Mouse (Mus musculus): ENCODE data around the gene Gm17387. TPM values are rescaled to one million over a fixed set of nuclear protein-coding genes. Genes with fewer than 3 reads are reported as not detected.
A peak's percentile ranks its signal among the peaks of the same experiment; 100 is the strongest.

The Gm17387 gene
- polyA plus RNA-seq, 1 experiment from 2014 or later, result not detected

DNA sequence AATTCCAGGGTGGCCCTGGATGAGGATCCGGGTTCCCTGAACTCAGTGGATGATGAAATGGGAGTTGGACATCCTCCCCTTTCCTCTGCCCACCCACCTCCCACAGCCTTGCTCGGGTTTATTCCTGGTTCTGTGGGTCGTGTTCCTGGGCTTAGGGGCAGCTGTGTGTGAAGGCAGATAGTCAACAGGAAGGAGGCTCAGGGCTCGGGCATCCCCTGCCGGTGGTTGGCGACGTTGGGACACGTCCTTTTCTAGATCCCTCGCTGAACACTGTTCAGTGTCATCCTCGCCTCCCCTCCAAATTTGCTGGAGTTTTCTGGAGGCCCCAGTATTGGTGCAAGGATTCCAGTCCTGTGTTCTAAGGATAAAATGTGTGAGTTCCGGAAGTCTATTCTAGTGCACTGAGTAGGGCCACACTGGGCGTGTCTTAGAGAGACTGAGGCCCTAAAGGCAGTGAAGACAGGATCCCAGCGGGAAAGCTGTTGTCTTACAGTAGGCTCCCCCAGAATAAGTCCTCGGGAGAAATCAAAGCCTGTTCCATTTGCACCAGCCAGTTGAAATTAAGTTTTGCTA is 37.7 kb upstream of the Gm17387 start:
- ATAC-seq (ENCODE audit: insufficient read depth) (no peak), DNase-seq (no peak)
- WGBS, result 78% methylated on average over 14 of the region's 14 CpGs
- no peak for TF ChIP-seq CTCF (IDR thresholded peaks at IDR 0.05; ENCODE audit: low read depth)
- no peak overlapping the region for H3K4me2 ChIP-seq
- H3K4me1 ChIP-seq (ENCODE audit: insufficient read depth), result no peaks in the 10 kb centered on the region
- H3K27ac ChIP-seq (ENCODE audit: low read depth), result no peak overlapping the region
- no peaks in the 10 kb centered on the region for H3K27me3 ChIP-seq (ENCODE audit: insufficient read depth, low read length)
- H3K9ac ChIP-seq, result no peak overlapping the region
- no peaks in the 10 kb centered on the region for H3K9me3 ChIP-seq (ENCODE audit: low read depth, low read length)
- H3K36me3 ChIP-seq (ENCODE audit: insufficient read depth), result no peaks in the 10 kb centered on the region
- no peak overlapping the region for H3K4me3 ChIP-seq (ENCODE audit: low read depth, low read length)

- WGBS, result 37% methylated on average over 1 of the region's 1 CpGs
- Histone ChIP-seq H3K36me3 (ENCODE audit: insufficient read depth) (no peaks in the 10 kb centered on the region), H3K4me1 (ENCODE audit: insufficient read depth) (no peaks in the 10 kb centered on the region), H3K9ac (no peak overlapping the region), H3K27me3 (ENCODE audit: insufficient read depth, low read length) (no peaks in the 10 kb centered on the region), H3K27ac (ENCODE audit: low read depth) (no peak overlapping the region), H3K4me3 (ENCODE audit: low read depth, low read length) (no peak overlapping the region), H3K4me2 (no peak overlapping the region), H3K9me3 (ENCODE audit: low read depth, low read length) (no peaks in the 10 kb centered on the region)
- DNase-seq (no peak), ATAC-seq (ENCODE audit: insufficient read depth) (no peak)
- no peak for TF ChIP-seq CTCF (IDR thresholded peaks at IDR 0.05; ENCODE audit: low read depth)
Observed at GRCm38 (mm10) chr7:140997817-140998216, 31.1 kb upstream of the Gm17387 start.

DNA sequence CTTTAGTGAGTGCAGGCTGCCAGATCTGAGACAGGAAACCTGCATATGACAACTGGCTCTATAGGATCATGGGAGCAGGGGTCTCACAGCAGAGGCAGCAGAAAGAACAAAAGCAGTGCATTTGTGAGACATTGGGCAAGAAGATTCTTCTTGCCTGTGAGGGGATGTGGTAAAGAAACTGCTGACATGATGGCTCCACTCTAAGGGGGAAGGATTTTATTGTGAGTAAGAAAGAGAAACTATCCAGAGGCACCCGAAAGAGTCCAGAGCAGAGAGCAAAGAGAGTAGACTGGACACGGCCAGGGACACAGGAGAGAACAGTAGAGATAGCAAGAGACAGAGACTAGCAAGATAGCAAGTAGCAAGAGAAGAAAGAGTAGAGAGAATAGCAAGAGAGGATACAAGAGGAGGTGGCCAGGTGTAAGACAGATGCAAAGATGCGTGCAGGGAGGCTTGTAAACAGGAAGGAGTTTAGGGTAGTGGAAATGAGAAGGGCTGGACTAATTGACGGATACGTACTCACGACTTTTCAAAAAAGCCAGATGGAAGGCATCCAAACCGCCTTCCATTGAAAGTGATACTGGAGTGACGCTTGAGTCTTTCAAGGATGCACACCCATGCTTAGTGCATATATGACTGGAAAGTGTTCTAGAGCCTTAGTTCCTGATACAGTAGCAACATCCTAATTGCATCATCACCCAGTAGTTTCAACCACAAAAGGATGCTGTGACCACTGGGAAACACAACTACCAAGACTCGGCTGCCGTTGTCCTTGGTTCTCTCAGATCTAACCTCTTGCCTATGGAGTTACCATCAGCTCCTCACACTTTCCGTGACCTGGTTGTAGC is 29.9 kb upstream of the Gm17387 start:
- Histone ChIP-seq H3K9me3 (ENCODE audit: low read depth, low read length) (no peaks in the 10 kb centered on the region), H3K4me2 (no peak overlapping the region), H3K4me1 (ENCODE audit: insufficient read depth) (no peaks in the 10 kb centered on the region), H3K27me3 (ENCODE audit: insufficient read depth, low read length) (no peaks in the 10 kb centered on the region), H3K4me3 (ENCODE audit: low read depth, low read length) (no peak overlapping the region), H3K36me3 (ENCODE audit: insufficient read depth) (no peaks in the 10 kb centered on the region), H3K27ac (ENCODE audit: low read depth) (no peak overlapping the region), H3K9ac (no peak overlapping the region)
- TF ChIP-seq CTCF (IDR thresholded peaks at IDR 0.05; ENCODE audit: low read depth), result no peak
- no peak for ATAC-seq (ENCODE audit: insufficient read depth)
- DNase-seq, result peak; percentile 53
- 72% methylated on average over 11 of the region's 11 CpGs for WGBS

DNA sequence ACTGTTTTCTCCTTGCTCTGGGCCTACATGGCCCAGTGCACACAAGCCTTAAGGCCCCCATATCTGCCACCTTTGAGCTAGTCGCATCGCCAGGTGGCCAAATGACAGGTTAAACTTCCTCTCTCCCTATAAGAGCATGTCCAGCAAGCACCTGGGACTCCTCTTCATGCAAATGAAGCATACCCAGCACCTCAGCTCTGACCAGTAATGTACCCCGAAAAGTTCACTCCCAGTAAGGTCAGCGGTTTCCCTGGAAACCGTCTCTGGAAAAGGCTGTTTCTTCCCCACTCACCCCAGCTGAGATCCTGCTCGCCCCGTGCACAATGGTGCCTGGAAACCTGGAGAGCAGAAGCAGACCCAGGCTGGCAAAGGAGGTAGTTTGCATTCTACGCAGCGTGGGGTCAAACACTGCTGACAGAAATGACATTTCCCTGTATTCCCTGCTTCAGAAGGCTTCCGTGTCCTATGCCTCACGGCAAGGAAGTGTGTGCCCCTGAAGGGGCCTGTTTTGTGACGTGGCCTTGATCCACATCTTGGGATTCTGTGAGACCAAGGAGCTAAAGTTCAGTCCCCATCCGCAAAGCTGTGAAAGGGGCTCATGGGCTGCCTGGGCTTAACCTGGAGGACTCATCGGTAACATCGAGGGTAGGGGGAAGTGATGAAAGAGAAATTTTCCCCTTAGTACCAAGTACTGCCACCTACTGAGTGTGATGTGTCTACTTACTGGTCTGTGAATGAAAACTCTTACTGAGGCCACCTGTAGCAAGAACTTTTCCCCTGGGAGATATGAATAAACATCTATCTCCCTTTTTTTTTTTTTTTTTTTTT is 27.8 kb upstream of the Gm17387 start:
- no peaks in the 10 kb centered on the region for H3K9me3 ChIP-seq (ENCODE audit: low read depth, low read length)
- H3K9ac ChIP-seq, result no peak overlapping the region
- H3K27ac ChIP-seq (ENCODE audit: low read depth), result no peak overlapping the region
- no peak for TF ChIP-seq CTCF (IDR thresholded peaks at IDR 0.05; ENCODE audit: low read depth)
- H3K4me3 ChIP-seq (ENCODE audit: low read depth, low read length), result no peak overlapping the region
- DNase-seq (no peak), ATAC-seq (ENCODE audit: insufficient read depth) (no peak)
- H3K36me3 ChIP-seq (ENCODE audit: insufficient read depth), result no peaks in the 10 kb centered on the region
- no peaks in the 10 kb centered on the region for H3K4me1 ChIP-seq (ENCODE audit: insufficient read depth)
- 73% methylated on average over 15 of the region's 15 CpGs for WGBS
- no peaks in the 10 kb centered on the region for H3K27me3 ChIP-seq (ENCODE audit: insufficient read depth, low read length)
- no peak overlapping the region for H3K4me2 ChIP-seq

DNA sequence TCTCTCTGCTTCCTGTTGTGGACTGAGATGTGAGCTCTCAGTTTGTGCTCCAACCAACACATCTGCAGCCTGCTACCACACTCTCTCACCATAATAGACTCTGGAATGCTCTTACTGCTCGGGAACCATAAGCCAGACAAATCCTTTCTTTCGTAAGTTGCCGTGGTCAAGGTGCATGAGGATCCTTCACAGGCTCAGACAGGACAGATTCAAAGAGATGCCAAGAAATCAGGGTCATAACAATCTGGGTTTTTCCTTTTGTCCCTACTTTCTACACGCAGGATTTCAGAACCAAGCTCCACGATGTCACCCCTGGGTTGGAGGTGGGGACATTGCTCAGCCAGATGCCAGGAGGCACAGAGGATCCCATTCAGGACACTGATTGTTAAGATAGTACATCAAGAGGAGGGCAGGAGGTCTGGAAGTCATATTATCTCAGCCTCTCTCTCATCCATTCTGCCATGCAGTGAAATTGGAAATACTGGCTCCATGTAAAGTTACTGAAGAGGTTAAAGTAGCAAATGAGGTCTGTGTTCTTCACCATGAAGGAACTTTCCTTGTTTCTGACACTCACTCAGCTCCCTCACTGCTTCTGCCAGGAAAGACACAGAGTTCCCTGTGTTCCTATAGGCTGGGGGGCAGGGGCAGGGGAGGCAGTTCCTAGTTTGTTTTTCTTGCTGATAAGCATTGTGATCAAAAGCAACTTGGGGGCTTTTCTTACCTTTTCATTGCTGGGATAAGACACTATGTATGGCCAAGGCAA is 25.5 kb upstream of the Gm17387 start:
- no peaks in the 10 kb centered on the region for H3K36me3 ChIP-seq (ENCODE audit: insufficient read depth)
- no peak for ATAC-seq (ENCODE audit: insufficient read depth)
- no peak overlapping the region for H3K4me2 ChIP-seq
- TF ChIP-seq CTCF (IDR thresholded peaks at IDR 0.05; ENCODE audit: low read depth), result no peak
- H3K9me3 ChIP-seq (ENCODE audit: low read depth, low read length), result no peaks in the 10 kb centered on the region
- H3K4me3 ChIP-seq (ENCODE audit: low read depth, low read length), result no peak overlapping the region
- no peak overlapping the region for H3K9ac ChIP-seq
- 67% methylated on average over 5 of the region's 5 CpGs for WGBS
- no peaks in the 10 kb centered on the region for H3K27me3 ChIP-seq (ENCODE audit: insufficient read depth, low read length)
- H3K4me1 ChIP-seq (ENCODE audit: insufficient read depth), result no peaks in the 10 kb centered on the region
- DNase-seq, result no peak
- no peak overlapping the region for H3K27ac ChIP-seq (ENCODE audit: low read depth)

DNA sequence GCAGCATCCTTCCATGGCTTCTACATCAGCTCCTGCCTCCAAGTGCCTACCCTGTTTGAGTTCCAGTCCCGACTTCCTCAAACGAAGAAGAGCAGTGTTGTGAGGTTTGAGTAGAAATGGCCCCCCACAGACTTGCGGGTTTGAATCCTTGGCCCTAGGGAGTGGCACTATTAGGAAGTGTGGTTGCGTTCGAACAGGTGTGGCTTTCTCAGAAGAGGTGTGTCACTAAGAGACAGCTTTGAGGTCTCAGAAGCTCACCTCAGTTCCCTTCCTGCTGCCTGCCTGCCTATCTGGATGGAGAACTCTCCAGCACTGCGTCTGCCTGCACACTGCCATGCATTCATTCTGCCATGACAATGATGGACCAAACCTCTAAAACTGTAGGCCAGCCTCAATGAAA is 22.5 kb upstream of the Gm17387 start:
- ATAC-seq (ENCODE audit: insufficient read depth) (no peak), DNase-seq (no peak)
- H3K27ac ChIP-seq (ENCODE audit: low read depth), result no peak overlapping the region
- TF ChIP-seq CTCF (IDR thresholded peaks at IDR 0.05; ENCODE audit: low read depth), result no peak
- no peak overlapping the region for H3K4me3 ChIP-seq (ENCODE audit: low read depth, low read length)
- no peak overlapping the region for H3K4me2 ChIP-seq
- no peak overlapping the region for H3K9ac ChIP-seq
- no peaks in the 10 kb centered on the region for H3K27me3 ChIP-seq (ENCODE audit: insufficient read depth, low read length)
- H3K9me3 ChIP-seq (ENCODE audit: low read depth, low read length), result no peaks in the 10 kb centered on the region
- H3K4me1 ChIP-seq (ENCODE audit: insufficient read depth), result peaks cover 11% of the 10 kb centered on the region; the same call in 1 of the 2 replicates
- 90% methylated on average over 6 of the region's 6 CpGs for WGBS
- H3K36me3 ChIP-seq (ENCODE audit: insufficient read depth), result no peaks in the 10 kb centered on the region

Data from lung, embryonic 14.5 days (tissue).